Mouse (Mus musculus) lung, embryonic 15.5 days (tissue): ENCODE measurements at regions not wholly inside any gene's neighbourhood (a gene's known extent, or its start where the extent isn't known, plus 50 kb on each side); places are given as distances from the start of the nearest gene placed in this dataset.

Experiments
- ATAC-seq: fragments of 200-750 bp; cut with Nextera tagmentation; 2 replicates; pipeline ENCODE4 v1.8.0; 2017; ENCODE audit warnings: moderate number of reproducible peaks, borderline replicate concordance; ENCODE audit not compliant: low FRiP score, low TSS enrichment; ENCODE audit errors: extremely low read depth
- H3K27ac ChIP-seq: fragments of 300-500 bp; sonication (generic); 2 replicates; pipeline ENCODE4 v1.5.1; 2015; ENCODE audit warnings: moderate library complexity, mild to moderate bottlenecking, inconsistent platforms
- H3K27me3 ChIP-seq: fragments of 300-500 bp; sonication (generic); 2 replicates; pipeline ENCODE4 v1.6.1; 2015; ENCODE audit warnings: inconsistent platforms
- H3K36me3 ChIP-seq: fragments of 300-500 bp; sonication (generic); 2 replicates; pipeline ENCODE4 v1.6.1; 2015; ENCODE audit warnings: inconsistent platforms
- H3K4me1 ChIP-seq: fragments of 300-500 bp; sonication (generic); 2 replicates; pipeline ENCODE4 v1.6.1; 2015; ENCODE audit warnings: inconsistent platforms
- H3K4me2 ChIP-seq: fragments of 300-500 bp; sonication (generic); 2 replicates; pipeline ENCODE4 v1.6.1; 2015; ENCODE audit warnings: inconsistent platforms, mild to moderate bottlenecking, moderate library complexity
- H3K4me3 ChIP-seq: fragments of 300-500 bp; sonication (generic); 2 replicates; pipeline ENCODE4 v1.5.1; 2015; ENCODE audit warnings: mild to moderate bottlenecking, inconsistent platforms
- H3K9ac ChIP-seq: fragments of 300-500 bp; sonication (generic); 2 replicates; pipeline ENCODE4 v1.6.1; 2015; ENCODE audit warnings: inconsistent platforms
- H3K9me3 ChIP-seq: fragments of 300-500 bp; sonication (generic); 2 replicates; pipeline ENCODE4 v1.6.1; 2016; ENCODE audit warnings: inconsistent platforms
- WGBS: fragments of 180-500 bp; shearing (Covaris S2); methylation state at CpG from one replicate; pipeline ENCODE4 v1.1.7; 2015; 5-methylcytosine and 5-hydroxymethylcytosine counted together

- ATAC-seq = no peak
- WGBS = 68% methylated on average over 3 of the region's 3 CpGs
- Histone ChIP-seq H3K9ac (no peak overlapping the region), H3K4me1 (no peaks in the 10 kb centered on the region), H3K4me2 (no peak overlapping the region), H3K4me3 (no peak overlapping the region), H3K9me3 (no peaks in the 10 kb centered on the region), H3K36me3 (no peaks in the 10 kb centered on the region), H3K27me3 (no peaks in the 10 kb centered on the region), H3K27ac (no peak overlapping the region)
Observed at GRCm38 (mm10) chr1:24832246-24832645, 153.8 kb downstream of the Lmbrd1 start.

- Histone ChIP-seq H3K36me3 (no peaks in the 10 kb centered on the region), H3K4me2 (no peak overlapping the region), H3K9ac (no peak overlapping the region), H3K27ac (no peak overlapping the region), H3K9me3 (no peaks in the 10 kb centered on the region), H3K4me3 (no peak overlapping the region), H3K27me3 (no peaks in the 10 kb centered on the region), H3K4me1 (no peaks in the 10 kb centered on the region)
- no peak for ATAC-seq
- WGBS = 34% methylated on average over 7 of the region's 7 CpGs
Observed at GRCm38 (mm10) chr1:24866877-24867276, 188.4 kb downstream of the Lmbrd1 start.

- ATAC-seq = no peak
- Histone ChIP-seq H3K27me3 (no peaks in the 10 kb centered on the region), H3K4me2 (no peak overlapping the region), H3K27ac (no peak overlapping the region), H3K4me3 (no peak overlapping the region), H3K9ac (no peak overlapping the region), H3K9me3 (no peaks in the 10 kb centered on the region), H3K4me1 (no peaks in the 10 kb centered on the region), H3K36me3 (no peaks in the 10 kb centered on the region)
- 64% methylated on average over 12 of the region's 12 CpGs for WGBS
Observed at GRCm38 (mm10) chr1:24869772-24870171, 191.3 kb downstream of the Lmbrd1 start.

GRCm38 (mm10) chr1:24870685-24871417 is 192.4 kb downstream of the Lmbrd1 start:
- Histone ChIP-seq H3K27me3 (no peaks in the 10 kb centered on the region), H3K4me3 (no peak overlapping the region), H3K4me1 (no peaks in the 10 kb centered on the region), H3K9ac (no peak overlapping the region), H3K4me2 (no peak overlapping the region), H3K27ac (no peak overlapping the region), H3K9me3 (no peaks in the 10 kb centered on the region), H3K36me3 (no peaks in the 10 kb centered on the region)
- WGBS = 66% methylated on average over 7 of the region's 7 CpGs
- no peak for ATAC-seq

- H3K9ac ChIP-seq = no peak overlapping the region
- no peak for ATAC-seq
- H3K4me2 ChIP-seq = no peak overlapping the region
- H3K4me3 ChIP-seq = no peak overlapping the region
- no peak overlapping the region for H3K27ac ChIP-seq
- H3K36me3 ChIP-seq = no peaks in the 10 kb centered on the region
- H3K9me3 ChIP-seq = no peaks in the 10 kb centered on the region
- no peaks in the 10 kb centered on the region for H3K27me3 ChIP-seq
- no peaks in the 10 kb centered on the region for H3K4me1 ChIP-seq
Observed at GRCm38 (mm10) chr1:24877014-24877413, 198.6 kb downstream of the Lmbrd1 start.

- Histone ChIP-seq H3K4me3 (no peak overlapping the region), H3K9ac (no peak overlapping the region), H3K9me3 (no peaks in the 10 kb centered on the region), H3K4me2 (no peak overlapping the region), H3K27me3 (no peaks in the 10 kb centered on the region), H3K4me1 (no peaks in the 10 kb centered on the region), H3K27ac (no peak overlapping the region), H3K36me3 (no peaks in the 10 kb centered on the region)
- ATAC-seq = no peak
Observed at GRCm38 (mm10) chr1:24883638-24884037, 205.2 kb downstream of the Lmbrd1 start.

GRCm38 (mm10) chr1:24901278-24901677 is 222.8 kb downstream of the Lmbrd1 start:
- H3K27ac ChIP-seq = no peak overlapping the region
- H3K4me3 ChIP-seq = no peak overlapping the region
- H3K4me1 ChIP-seq = no peaks in the 10 kb centered on the region
- no peaks in the 10 kb centered on the region for H3K27me3 ChIP-seq
- no peak for ATAC-seq
- H3K4me2 ChIP-seq = no peak overlapping the region
- H3K9ac ChIP-seq = no peak overlapping the region
- H3K36me3 ChIP-seq = no peaks in the 10 kb centered on the region
- H3K9me3 ChIP-seq = no peaks in the 10 kb centered on the region
- 38% methylated on average over 2 of the region's 2 CpGs for WGBS

- no peak overlapping the region for H3K9ac ChIP-seq
- no peak overlapping the region for H3K27ac ChIP-seq
- WGBS = 64% methylated on average over 3 of the region's 3 CpGs
- H3K27me3 ChIP-seq = no peaks in the 10 kb centered on the region
- H3K4me1 ChIP-seq = no peaks in the 10 kb centered on the region
- no peak overlapping the region for H3K4me3 ChIP-seq
- H3K4me2 ChIP-seq = no peak overlapping the region
- ATAC-seq = no peak
- no peaks in the 10 kb centered on the region for H3K9me3 ChIP-seq
- no peaks in the 10 kb centered on the region for H3K36me3 ChIP-seq
Observed at GRCm38 (mm10) chr1:24938303-24939263, 260.2 kb downstream of the Lmbrd1 start.

- H3K27ac ChIP-seq = no peak overlapping the region
- H3K27me3 ChIP-seq = no peaks in the 10 kb centered on the region
- no peak overlapping the region for H3K4me3 ChIP-seq
- 75% methylated on average over 8 of the region's 8 CpGs for WGBS
- no peaks in the 10 kb centered on the region for H3K4me1 ChIP-seq
- H3K4me2 ChIP-seq = no peak overlapping the region
- ATAC-seq = no peak
- no peaks in the 10 kb centered on the region for H3K9me3 ChIP-seq
- no peaks in the 10 kb centered on the region for H3K36me3 ChIP-seq
- H3K9ac ChIP-seq = no peak overlapping the region
Observed at GRCm38 (mm10) chr1:24942757-24943296, 264.4 kb downstream of the Lmbrd1 start.

- Histone ChIP-seq H3K4me1 (no peaks in the 10 kb centered on the region), H3K36me3 (no peaks in the 10 kb centered on the region), H3K9me3 (no peaks in the 10 kb centered on the region), H3K27ac (no peak overlapping the region), H3K4me2 (no peak overlapping the region), H3K4me3 (no peak overlapping the region), H3K27me3 (no peaks in the 10 kb centered on the region), H3K9ac (no peak overlapping the region)
- 58% methylated on average over 2 of the region's 2 CpGs for WGBS
- ATAC-seq = no peak
Observed at GRCm38 (mm10) chr1:24943451-24943850, 265.0 kb downstream of the Lmbrd1 start.

GRCm38 (mm10) chr1:24972681-24973080 is 294.3 kb downstream of the Lmbrd1 start:
- Histone ChIP-seq H3K9me3 (no peaks in the 10 kb centered on the region), H3K27me3 (no peaks in the 10 kb centered on the region), H3K9ac (no peak overlapping the region), H3K4me1 (no peaks in the 10 kb centered on the region), H3K4me3 (no peak overlapping the region), H3K4me2 (no peak overlapping the region), H3K27ac (no peak overlapping the region), H3K36me3 (no peaks in the 10 kb centered on the region)
- 62% methylated on average over 2 of the region's 2 CpGs for WGBS
- no peak for ATAC-seq
